Mouse (Mus musculus) hindbrain, embryonic 13.5 days (tissue): Measurements from ENCODE around the gene Gm28048. TPM values are rescaled to one million over a fixed set of nuclear protein-coding genes. Genes with fewer than 3 reads are reported as not detected.

Experiments used
- ATAC-seq: fragments of 200-750 bp; cut with Nextera tagmentation; 2 replicates; pipeline ENCODE4 v1.8.0; 2017; ENCODE audit warnings: moderate TSS enrichment; ENCODE audit not compliant: low FRiP score
- H3K27ac ChIP-seq: fragments of 300-500 bp; sonication (generic); 2 replicates; pipeline ENCODE4 v1.5.1; 2015; ENCODE audit warnings: inconsistent platforms, mild to moderate bottlenecking, moderate library complexity
- H3K27me3 ChIP-seq: fragments of 300-500 bp; sonication (generic); 2 replicates; pipeline ENCODE4 v1.6.1; 2015; ENCODE audit warnings: mild to moderate bottlenecking, inconsistent platforms
- H3K36me3 ChIP-seq: fragments of 300-500 bp; sonication (generic); 2 replicates; pipeline ENCODE4 v1.6.1; 2015; ENCODE audit warnings: mild to moderate bottlenecking, inconsistent platforms
- H3K4me1 ChIP-seq: fragments of 300-500 bp; sonication (generic); replicated peaks from 2 replicates; pipeline ENCODE4 v1.6.1; 2015; ENCODE audit warnings: inconsistent platforms
- H3K4me2 ChIP-seq: fragments of 300-500 bp; sonication (generic); 2 replicates; pipeline ENCODE4 v1.6.1; 2015; ENCODE audit warnings: inconsistent platforms, mild to moderate bottlenecking, moderate library complexity
- H3K4me3 ChIP-seq: fragments of 300-500 bp; sonication (generic); 2 replicates; pipeline ENCODE4 v1.5.1; 2015; ENCODE audit warnings: mild to moderate bottlenecking, inconsistent platforms
- H3K9ac ChIP-seq: fragments of 300-500 bp; sonication (generic); 2 replicates; pipeline ENCODE4 v1.6.1; 2015; ENCODE audit warnings: mild to moderate bottlenecking, inconsistent platforms
- H3K9me3 ChIP-seq: fragments of 300-500 bp; sonication (generic); 2 replicates; pipeline ENCODE4 v1.6.1; 2016; ENCODE audit warnings: inconsistent platforms
- WGBS: fragments of 180-500 bp; shearing (Covaris S2); methylation state at CpG from one replicate; pipeline ENCODE4 v1.1.7; 2015; 5-methylcytosine and 5-hydroxymethylcytosine counted together
- polyA plus RNA-seq: library from polyadenylated mRNA; unstranded; fragments of >200 nt; fragmentation: Nextera tagmentation; extraction: Ambion mirVana; gene quantifications from 2 replicates; pipeline ENCODE4 v1.2.1, GENCODE M21; 2015

Gm28048 gene
- polyA plus RNA-seq, 1 experiment from 2014 or later = 6.1 TPM

DNA sequence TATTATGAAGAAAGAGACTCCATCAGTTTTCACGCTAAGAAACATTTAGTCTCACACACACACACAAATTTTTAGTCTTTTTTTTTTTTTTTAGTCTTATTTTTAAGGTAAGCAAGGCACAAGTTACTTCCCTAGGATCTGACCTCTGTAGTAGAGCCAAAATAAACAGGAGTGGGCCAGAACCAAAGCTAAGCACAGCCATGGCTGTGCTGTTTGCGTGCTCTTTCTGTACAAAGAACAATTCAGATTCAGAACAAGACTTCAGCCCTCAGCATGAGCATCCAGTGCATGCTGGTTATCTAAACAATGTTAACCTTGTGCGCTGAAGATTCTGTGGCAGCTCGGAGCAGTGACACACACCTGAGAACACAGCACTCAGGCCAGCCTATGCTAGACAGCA is 17.5 kb downstream of the Gm28048 start:
- Histone ChIP-seq H3K4me3 (no peak overlapping the region), H3K9me3 (peaks cover 15% of the 10 kb centered on the region), H3K27me3 (no peaks in the 10 kb centered on the region), H3K36me3 (peaks cover 10% of the 10 kb centered on the region; the same call in 1 of the 2 replicates), H3K9ac (no peak overlapping the region), H3K4me1 (no peaks in the 10 kb centered on the region), H3K4me2 (no peak overlapping the region), H3K27ac (no peak overlapping the region)
- ATAC-seq = no peak
- 79% methylated on average over 4 of the region's 4 CpGs for WGBS

DNA sequence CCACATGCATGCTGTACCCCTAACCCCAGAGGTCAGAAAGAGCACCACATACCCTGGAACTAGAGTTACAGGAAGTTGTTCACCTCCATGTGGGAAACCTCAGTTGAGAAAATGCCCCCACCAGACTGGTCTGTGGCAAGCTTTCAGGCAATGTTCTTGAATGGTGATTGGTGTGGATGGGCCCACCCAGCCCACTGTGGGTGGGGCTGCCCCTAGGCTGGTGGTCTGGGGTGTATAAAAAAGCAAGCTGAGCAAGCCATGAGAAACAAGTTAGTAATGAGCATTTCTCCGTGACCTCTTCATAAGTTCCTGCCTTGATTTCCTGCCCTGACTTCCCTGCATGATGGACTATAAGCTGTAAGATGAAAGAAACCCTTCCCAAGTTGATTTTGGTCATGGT is 19.8 kb downstream of the Gm28048 start:
- 94% methylated on average over 1 of the region's 1 CpGs for WGBS
- H3K4me1 ChIP-seq = no peaks in the 10 kb centered on the region
- H3K4me3 ChIP-seq = no peak overlapping the region
- peaks cover 5% of the 10 kb centered on the region; the same call in 1 of the 2 replicates for H3K36me3 ChIP-seq
- H3K27me3 ChIP-seq = no peaks in the 10 kb centered on the region
- peaks cover 8% of the 10 kb centered on the region for H3K9me3 ChIP-seq
- no peak overlapping the region for H3K9ac ChIP-seq
- no peak overlapping the region for H3K27ac ChIP-seq
- no peak overlapping the region for H3K4me2 ChIP-seq
- no peak for ATAC-seq

DNA sequence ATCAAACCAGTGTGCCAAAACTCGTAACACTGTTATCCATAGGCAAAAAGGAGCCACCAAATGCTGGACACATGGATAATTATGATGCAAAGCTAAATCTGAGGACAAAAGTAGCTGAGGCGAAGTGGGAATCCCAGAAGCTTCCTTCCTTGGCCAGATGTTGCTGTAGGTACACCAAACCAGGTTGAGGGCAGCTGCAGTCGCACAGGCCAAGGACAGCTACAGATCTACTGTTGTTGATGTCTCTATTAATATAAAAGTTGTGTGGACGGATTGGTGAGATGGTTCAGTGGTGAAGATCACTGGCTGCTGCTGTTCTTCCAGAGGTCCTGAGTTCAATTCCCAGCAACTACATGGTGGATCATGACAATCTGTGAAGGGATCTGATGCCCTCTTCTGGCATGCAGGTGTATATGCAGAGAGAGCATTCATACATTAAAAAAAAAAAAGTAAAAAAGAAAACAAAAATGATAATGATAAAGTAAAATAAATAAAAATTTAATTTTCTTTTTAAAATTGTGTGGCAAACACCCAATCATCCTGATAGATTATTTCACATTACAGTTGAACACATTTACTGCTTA is 24.0 kb downstream of the Gm28048 start:
- H3K9me3 ChIP-seq = no peaks in the 10 kb centered on the region
- no peak for ATAC-seq
- H3K4me1 ChIP-seq = no peaks in the 10 kb centered on the region
- no peak overlapping the region for H3K27ac ChIP-seq
- no peak overlapping the region for H3K4me3 ChIP-seq
- no peaks in the 10 kb centered on the region; the same call in none of the 2 replicates for H3K36me3 ChIP-seq
- 91% methylated on average over 4 of the region's 4 CpGs for WGBS
- H3K9ac ChIP-seq = no peak overlapping the region
- no peak overlapping the region for H3K4me2 ChIP-seq
- H3K27me3 ChIP-seq = no peaks in the 10 kb centered on the region

- H3K9ac ChIP-seq = no peak overlapping the region
- no peaks in the 10 kb centered on the region for H3K9me3 ChIP-seq
- no peak overlapping the region for H3K4me3 ChIP-seq
- H3K27ac ChIP-seq = no peak overlapping the region
- H3K4me1 ChIP-seq = no peaks in the 10 kb centered on the region
- no peaks in the 10 kb centered on the region; the same call in none of the 2 replicates for H3K36me3 ChIP-seq
- ATAC-seq = no peak
- H3K27me3 ChIP-seq = no peaks in the 10 kb centered on the region
- H3K4me2 ChIP-seq = no peak overlapping the region
- WGBS = 72% methylated on average over 4 of the region's 4 CpGs
These were observed 25.1 kb downstream of the Gm28048 start for GRCm38 (mm10) chr11:22956830-22957229.

DNA sequence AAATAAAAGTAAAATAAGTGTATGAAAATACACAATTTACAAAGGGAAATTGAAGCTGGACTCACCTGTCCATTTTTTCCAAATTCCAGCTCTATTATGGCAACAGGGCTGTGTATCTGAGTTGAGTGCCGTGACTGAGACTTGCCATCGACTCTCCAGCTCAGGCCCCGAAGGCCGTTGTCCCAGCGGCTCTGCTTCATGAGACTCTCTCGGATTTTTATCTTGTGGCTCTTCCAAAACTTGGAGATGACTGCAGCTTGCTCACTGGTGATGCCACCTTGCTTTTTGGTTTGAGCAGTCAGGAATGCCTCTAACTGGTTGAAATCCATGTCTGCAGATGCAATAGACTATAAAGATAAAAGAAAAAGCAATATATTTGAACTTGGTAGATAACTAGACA is 25.5 kb downstream of the Gm28048 start:
- Histone ChIP-seq H3K9me3 (no peaks in the 10 kb centered on the region), H3K27me3 (no peaks in the 10 kb centered on the region), H3K4me1 (no peaks in the 10 kb centered on the region), H3K36me3 (no peaks in the 10 kb centered on the region; the same call in none of the 2 replicates), H3K4me2 (no peak overlapping the region), H3K9ac (no peak overlapping the region), H3K27ac (no peak overlapping the region), H3K4me3 (no peak overlapping the region)
- WGBS = 96% methylated on average over 6 of the region's 6 CpGs
- ATAC-seq = no peak

- ATAC-seq = no peak
- H3K4me2 ChIP-seq = no peak overlapping the region
- WGBS = 88% methylated on average over 7 of the region's 7 CpGs
- no peaks in the 10 kb centered on the region; the same call in none of the 2 replicates for H3K36me3 ChIP-seq
- no peak overlapping the region for H3K4me3 ChIP-seq
- H3K9ac ChIP-seq = no peak overlapping the region
- no peaks in the 10 kb centered on the region for H3K27me3 ChIP-seq
- H3K9me3 ChIP-seq = no peaks in the 10 kb centered on the region
- no peak overlapping the region for H3K27ac ChIP-seq
- no peaks in the 10 kb centered on the region for H3K4me1 ChIP-seq
These were observed 29.2 kb downstream of the Gm28048 start for GRCm38 (mm10) chr11:22952668-22953067.

GRCm38 (mm10) chr11:22950131-22950530 is 31.8 kb downstream of the Gm28048 start:
- Histone ChIP-seq H3K9me3 (no peaks in the 10 kb centered on the region), H3K4me3 (no peak overlapping the region), H3K9ac (no peak overlapping the region), H3K4me1 (no peaks in the 10 kb centered on the region), H3K36me3 (no peaks in the 10 kb centered on the region; the same call in 1 of the 2 replicates), H3K27ac (no peak overlapping the region), H3K27me3 (no peaks in the 10 kb centered on the region), H3K4me2 (no peak overlapping the region)
- ATAC-seq = no peak
- 87% methylated on average over 6 of the region's 6 CpGs for WGBS

DNA sequence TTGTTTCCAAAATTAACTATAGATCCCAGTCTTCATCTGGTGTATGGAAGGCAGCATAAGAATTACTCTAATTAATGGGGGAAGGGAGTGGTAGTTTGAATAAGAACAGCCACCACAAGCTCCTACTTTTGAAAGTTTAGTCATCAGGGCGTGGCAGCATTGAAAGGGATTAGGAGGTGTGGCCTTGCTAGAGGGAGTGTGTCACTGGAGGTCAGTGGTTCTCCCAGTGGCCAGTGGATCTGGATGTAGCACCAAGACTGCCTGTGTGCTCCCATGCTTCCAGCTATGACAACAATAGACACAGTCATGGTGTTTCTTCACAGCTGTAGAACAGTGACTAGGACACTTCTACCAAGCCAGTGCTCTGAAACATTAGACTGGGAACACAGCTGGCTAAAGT is 32.8 kb downstream of the Gm28048 start:
- 89% methylated on average over 1 of the region's 1 CpGs for WGBS
- Histone ChIP-seq H3K9ac (no peak overlapping the region), H3K27ac (no peak overlapping the region), H3K4me2 (no peak overlapping the region), H3K9me3 (no peaks in the 10 kb centered on the region), H3K27me3 (no peaks in the 10 kb centered on the region), H3K4me3 (no peak overlapping the region), H3K4me1 (no peaks in the 10 kb centered on the region), H3K36me3 (no peaks in the 10 kb centered on the region)
- ATAC-seq = no peak

GRCm38 (mm10) chr11:22938983-22939382 is 42.9 kb downstream of the Gm28048 start:
- Histone ChIP-seq H3K27me3 (no peaks in the 10 kb centered on the region), H3K36me3 (no peaks in the 10 kb centered on the region), H3K27ac (no peak overlapping the region), H3K4me3 (no peak overlapping the region), H3K9ac (no peak overlapping the region), H3K4me2 (no peak overlapping the region), H3K9me3 (no peaks in the 10 kb centered on the region), H3K4me1 (no peaks in the 10 kb centered on the region)
- no peak for ATAC-seq
- WGBS = 93% methylated on average over 2 of the region's 2 CpGs

- Histone ChIP-seq H3K36me3 (no peaks in the 10 kb centered on the region), H3K9ac (no peak overlapping the region), H3K4me1 (no peaks in the 10 kb centered on the region), H3K4me3 (no peak overlapping the region), H3K27me3 (no peaks in the 10 kb centered on the region), H3K9me3 (no peaks in the 10 kb centered on the region), H3K4me2 (no peak overlapping the region), H3K27ac (no peak overlapping the region)
- no peak for ATAC-seq
- WGBS = 98% methylated on average over 4 of the region's 4 CpGs
These were observed 44.1 kb downstream of the Gm28048 start for GRCm38 (mm10) chr11:22937716-22938316.

DNA sequence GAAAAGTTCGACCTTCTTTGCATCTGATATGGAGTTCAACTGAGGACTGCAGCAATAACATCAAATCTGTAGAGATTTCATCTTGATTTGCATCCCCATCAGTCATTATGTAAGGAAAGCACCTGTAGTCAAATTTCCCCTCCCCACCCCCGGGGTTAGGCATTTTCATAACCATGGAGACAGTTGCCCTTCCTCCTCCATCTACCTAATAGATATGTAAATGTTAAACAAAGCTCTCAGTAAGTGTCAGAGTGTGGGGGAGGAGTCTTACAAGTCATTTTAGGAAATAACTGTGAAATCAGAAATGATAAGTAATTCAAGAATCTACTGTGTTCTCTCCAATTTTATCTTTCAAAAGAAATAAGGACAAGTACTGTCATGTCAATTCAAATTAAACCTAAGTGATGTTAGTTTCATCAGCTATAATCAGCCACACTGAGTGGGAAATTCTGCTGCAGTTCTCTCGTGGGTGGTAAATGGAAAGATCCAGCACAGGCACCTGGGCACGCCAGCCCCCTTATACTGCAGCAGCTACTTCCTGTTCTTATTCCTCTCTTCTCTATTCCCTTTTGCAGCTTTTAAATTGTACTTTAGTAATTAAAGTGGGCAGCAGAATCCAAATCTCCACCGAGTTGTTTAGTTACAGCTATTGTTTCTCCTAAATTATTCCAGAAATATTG is 45.3 kb downstream of the Gm28048 start:
- no peak overlapping the region for H3K4me2 ChIP-seq
- H3K4me1 ChIP-seq = no peaks in the 10 kb centered on the region
- H3K27me3 ChIP-seq = no peaks in the 10 kb centered on the region
- no peak overlapping the region for H3K27ac ChIP-seq
- H3K9me3 ChIP-seq = no peaks in the 10 kb centered on the region
- no peaks in the 10 kb centered on the region for H3K36me3 ChIP-seq
- WGBS = 51% methylated on average over 5 of the region's 5 CpGs
- H3K4me3 ChIP-seq = no peak overlapping the region
- no peak for ATAC-seq
- H3K9ac ChIP-seq = no peak overlapping the region

DNA sequence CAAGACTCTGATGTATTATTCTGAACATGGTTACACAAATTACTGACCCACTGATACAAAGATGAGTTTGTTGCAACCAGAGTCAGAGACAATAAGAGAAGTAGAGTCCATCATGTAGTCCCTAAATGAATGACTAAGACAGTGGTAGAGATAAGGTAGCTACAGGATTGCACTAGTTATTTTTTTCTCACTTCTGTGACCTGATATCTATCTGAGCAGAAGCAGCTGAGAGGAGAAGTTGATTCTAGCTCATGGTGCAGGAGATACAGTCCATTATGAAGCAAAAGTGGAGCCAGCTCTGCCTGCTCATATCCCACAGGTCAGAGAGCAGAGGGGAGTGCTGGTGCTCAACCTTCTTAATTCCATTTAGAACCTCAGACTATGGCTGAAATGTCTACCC is 49.7 kb downstream of the Gm28048 start:
- peaks cover 3% of the 10 kb centered on the region; the same call in 1 of the 2 replicates for H3K4me1 ChIP-seq
- H3K9ac ChIP-seq = no peak overlapping the region

More for the DNA sequence above, 49.7 kb downstream of the Gm28048 start:
- no peak overlapping the region for H3K4me3 ChIP-seq
- no peak overlapping the region for H3K27ac ChIP-seq
- H3K36me3 ChIP-seq = no peaks in the 10 kb centered on the region
- no peak overlapping the region for H3K4me2 ChIP-seq
- no peaks in the 10 kb centered on the region for H3K27me3 ChIP-seq
- no peak for ATAC-seq
- H3K9me3 ChIP-seq = no peaks in the 10 kb centered on the region
